Mouse (Mus musculus): Measurements from ENCODE around the gene Inafm1.

GRCm38 (mm10) chr7:16265856-16266255 lies 7.6 kb downstream of the Inafm1 start:
- TF ChIP-seq CTCF (IDR thresholded peaks at IDR 0.05; ENCODE audit: low read depth, low read length) (no peak), TAL1 (conservative IDR thresholded peaks at IDR 0.05; ENCODE audit: low read depth, low read length) (no peak), GATA1 (IDR thresholded peaks at IDR 0.05; ENCODE audit: borderline replicate concordance, low read length) (no peak), GATA2 (IDR thresholded peaks at IDR 0.05; ENCODE audit: borderline replicate concordance, low read depth, low read length) (no peak)

Data from G1E (cell line).